Mouse (Mus musculus): ENCODE data around the gene Ifih1.

Gene Ifih1

GRCm38 (mm10) chr2:62562661-62563485 lies 83.2 kb downstream of the Ifih1 start:
- DNase-seq (ENCODE audit: extremely low read depth, insufficient read length, low spot score): no peak

GRCm38 (mm10) chr2:62557417-62557816 lies 88.6 kb downstream of the Ifih1 start:
- DNase-seq (ENCODE audit: extremely low read depth, insufficient read length, low spot score): no peak

GRCm38 (mm10) chr2:62556349-62556748 lies 89.7 kb downstream of the Ifih1 start:
- no peak for DNase-seq (ENCODE audit: extremely low read depth, insufficient read length, low spot score)

- DNase-seq (ENCODE audit: extremely low read depth, insufficient read length, low spot score): no peak
Observed at GRCm38 (mm10) chr2:62549659-62550058, 96.4 kb downstream of the Ifih1 start.

- DNase-seq (ENCODE audit: extremely low read depth, insufficient read length, low spot score): no peak
Observed at GRCm38 (mm10) chr2:62549131-62549530, 96.9 kb downstream of the Ifih1 start.

- DNase-seq (ENCODE audit: extremely low read depth, insufficient read length, low spot score): no peak
Observed at GRCm38 (mm10) chr2:62548104-62548503, 98.0 kb downstream of the Ifih1 start.
